Mouse (Mus musculus): ENCODE data around the gene Gopc.

DNA sequence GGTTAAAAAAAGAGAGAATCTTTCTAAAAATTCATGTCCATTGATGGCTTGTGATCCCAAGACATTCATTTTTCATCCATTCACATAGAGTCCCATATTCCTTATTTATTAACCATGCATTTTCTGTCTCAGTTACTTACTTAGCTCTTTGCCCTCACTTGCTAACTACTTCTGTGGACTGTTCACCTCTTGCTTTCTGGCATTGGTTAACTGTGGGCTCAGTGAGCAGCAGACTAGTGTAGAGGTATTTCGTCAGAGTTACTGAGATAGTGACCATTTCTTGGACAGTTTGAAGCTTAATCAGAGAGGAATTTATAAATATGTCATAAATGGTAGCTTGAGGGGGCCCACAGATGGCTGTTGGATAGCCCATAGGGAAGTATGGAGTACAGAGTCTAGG, 49.0 kb upstream of the Gopc start:
- TF ChIP-seq CTCF (conservative IDR thresholded peaks at IDR 0.05; ENCODE audit: insufficient read depth, insufficient read length, low read depth, low read length): no peak
- no peak for TF ChIP-seq POLR2A (IDR thresholded peaks at IDR 0.05; ENCODE audit: low read depth, low read length)
